Mouse (Mus musculus): ENCODE results near the gene Carmil1.

The Carmil1 gene

DNA sequence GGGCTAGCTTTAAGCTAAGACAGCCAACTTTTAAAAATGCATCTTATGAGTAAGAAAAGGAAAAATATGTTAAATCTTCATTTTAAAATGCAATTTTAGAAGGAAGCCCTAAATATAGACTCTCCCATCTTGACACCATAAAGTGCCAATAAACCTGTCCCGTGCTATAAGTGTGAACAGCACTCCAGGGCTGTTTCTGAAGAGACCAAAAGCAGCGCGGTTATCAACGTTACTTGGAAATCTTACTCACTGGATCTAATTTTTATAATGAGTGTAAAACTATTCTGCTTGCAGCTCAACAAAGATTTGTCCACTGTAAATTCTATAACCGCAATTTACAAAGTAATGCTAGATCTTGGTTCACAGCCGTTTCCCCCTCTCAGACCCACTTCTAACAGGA is 232.0 kb downstream of the Carmil1 start:
- no peak for DNase-seq (ENCODE audit: low read depth, low spot score)

DNA sequence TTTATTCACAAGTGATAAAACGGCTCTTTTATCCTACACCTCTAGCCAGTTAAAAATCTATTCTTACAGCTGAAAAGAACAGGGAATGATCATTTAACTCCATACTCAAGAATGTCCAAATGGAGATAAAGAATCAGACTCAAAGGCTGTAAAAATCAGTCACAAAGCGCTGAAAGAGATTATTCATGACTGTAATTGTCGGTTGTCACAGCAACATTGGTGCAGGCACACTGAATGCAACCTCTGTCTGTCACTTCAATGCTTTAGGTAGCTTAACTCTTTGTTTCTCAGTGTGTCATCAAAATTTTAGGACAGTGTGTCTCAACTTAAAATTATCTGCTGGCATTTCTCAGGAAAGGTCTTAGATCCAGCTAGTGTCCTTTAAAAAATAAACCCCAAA is 235.3 kb downstream of the Carmil1 start:
- no peak for DNase-seq (ENCODE audit: low read depth, low spot score)

DNA sequence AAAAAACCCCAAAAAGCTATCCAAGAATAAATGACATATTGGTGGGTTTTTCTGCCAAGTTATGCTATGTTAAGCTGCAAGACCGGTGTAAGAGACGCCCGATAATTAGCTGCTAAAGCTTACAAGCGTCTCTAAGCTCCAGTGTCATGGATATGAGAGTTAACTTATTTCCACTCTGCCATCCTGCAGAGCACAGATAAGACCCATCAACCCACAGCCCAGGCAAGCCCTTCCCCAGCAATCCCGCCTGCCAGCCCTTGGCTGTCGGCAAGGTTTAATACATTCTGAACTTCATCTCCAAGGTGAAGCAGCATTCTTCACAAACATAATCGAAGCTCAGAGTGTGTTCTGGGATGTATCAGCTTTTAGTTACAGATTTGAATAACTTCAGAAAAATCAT is 240.4 kb downstream of the Carmil1 start:
- DNase-seq (ENCODE audit: low read depth, low spot score): no peak

DNA sequence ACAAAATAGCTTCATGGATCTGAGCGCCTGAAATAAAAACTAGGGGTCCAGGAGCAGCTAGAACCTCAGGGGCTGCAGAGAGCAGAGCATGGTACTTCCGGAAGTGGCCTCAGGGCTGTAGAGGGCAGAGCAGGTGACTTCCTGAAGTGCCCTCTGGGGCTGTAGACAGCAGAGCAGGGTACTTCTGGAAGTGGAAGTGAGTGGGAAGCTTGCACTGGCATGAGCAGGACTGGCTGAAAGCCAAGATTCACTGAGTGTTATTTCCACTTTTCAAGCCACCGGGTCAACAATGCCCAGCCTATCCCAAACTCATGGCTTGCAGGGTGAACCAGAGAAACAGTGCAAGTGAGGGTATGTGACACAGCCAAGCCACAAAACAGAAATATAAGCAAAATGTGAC is 243.1 kb downstream of the Carmil1 start:
- no peak for DNase-seq (ENCODE audit: low read depth, low spot score)

DNA sequence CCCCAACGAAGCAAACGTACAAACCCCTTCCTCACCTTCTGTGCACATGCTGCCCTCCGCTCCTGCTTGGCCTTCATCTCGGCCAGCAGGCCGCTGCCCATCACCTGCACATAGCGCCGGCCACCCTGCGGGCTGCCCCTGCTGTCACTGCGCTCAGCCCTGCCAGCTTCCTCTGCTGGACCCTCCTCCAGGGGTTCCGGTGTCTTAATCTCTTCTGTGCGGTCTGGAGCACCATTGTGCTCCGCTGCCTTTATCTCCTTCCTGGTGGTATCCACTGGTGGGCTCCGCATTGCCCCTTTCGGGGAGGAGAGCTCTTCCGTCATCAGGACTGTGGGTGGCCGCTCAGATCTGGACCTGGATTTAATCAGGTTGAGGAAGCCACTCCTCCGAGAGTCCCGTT is 244.4 kb downstream of the Carmil1 start:
- DNase-seq (ENCODE audit: low read depth, low spot score): no peak

DNA sequence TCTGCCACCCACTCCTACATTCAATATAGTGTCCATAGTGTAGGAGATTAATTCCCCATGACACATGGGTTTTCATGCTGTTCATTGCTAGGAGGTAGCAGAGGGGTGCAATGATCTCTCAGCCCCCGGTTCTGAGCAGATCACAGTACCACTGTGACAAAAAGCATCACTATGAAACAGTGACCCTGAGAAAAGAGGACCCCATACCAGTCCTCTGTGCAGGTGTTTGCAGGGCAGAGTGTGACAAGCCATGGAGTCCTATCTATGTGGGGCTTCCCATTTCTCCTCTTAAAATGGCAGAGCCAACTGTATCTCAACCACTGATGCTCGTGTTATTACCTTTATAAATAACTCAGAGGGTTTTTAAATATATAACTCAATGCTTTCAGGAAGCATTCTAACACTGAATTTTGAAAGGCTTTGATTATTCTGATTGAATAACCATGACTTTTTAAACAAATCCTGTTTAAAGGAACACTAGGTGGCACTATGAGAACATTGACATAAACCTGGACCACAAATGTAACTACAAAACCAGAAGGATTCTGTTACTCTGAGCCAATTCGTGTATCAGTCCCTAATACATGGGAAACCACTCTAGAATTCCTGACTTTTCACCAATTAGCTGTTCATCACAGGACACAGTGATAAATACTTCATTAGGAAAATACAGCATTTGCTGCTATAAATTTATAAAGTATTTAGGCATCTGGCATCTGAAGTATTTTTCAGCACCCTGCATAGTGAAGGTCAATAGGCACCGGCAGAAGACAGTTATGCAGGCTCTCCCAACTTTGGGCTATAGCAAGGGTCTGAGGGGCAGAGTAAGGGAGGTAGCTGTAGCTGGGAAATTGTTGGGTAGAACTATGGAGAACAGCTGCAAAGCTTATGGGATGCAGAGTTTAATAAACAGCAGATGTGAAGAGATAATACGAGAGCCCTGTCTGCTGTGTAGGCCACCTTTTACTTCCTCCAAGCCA is 253.1 kb downstream of the Carmil1 start:
- DNase-seq (ENCODE audit: low read depth, low spot score): peak; percentile 20

DNA sequence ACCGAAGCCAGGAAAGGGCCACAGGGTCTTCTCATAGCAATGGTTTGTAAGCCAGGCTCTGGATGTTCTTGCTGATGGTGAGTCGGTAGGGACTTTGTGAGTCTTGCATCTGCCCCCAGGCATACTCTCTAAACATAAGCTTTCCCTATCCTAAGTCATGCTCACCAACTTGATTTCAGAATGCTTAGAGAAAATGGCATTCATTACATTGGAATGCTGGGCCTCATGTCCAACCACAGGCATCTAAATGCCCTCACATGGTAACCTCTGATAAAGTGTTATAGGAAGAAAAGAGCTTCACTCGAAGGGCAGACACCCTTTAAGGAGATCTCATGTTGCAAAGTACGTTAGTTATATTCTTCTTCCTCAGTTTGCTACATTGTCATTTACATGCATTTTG is 262.1 kb downstream of the Carmil1 start:
- DNase-seq (ENCODE audit: low read depth, low spot score): no peak

DNA sequence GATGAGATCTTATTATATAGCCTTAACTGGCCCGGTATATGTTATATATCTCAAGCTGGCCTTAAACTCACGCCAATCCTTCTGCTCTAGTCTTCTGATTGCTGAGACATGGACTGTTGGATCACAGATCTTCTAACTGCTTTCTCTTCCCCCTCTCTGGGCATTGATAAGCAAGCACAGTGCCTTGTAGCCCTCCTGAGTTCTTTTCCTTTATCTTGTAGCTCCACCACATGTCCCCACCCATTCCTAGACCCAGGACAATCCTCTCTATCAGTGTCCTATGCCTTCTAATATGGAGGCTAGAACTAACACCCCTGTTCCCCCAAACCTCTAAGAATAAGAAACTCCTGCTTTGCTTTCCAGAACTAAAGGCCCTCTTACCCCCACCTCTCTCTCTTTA is 275.1 kb downstream of the Carmil1 start:
- DNase-seq (ENCODE audit: low read depth, low spot score): no peak

DNA sequence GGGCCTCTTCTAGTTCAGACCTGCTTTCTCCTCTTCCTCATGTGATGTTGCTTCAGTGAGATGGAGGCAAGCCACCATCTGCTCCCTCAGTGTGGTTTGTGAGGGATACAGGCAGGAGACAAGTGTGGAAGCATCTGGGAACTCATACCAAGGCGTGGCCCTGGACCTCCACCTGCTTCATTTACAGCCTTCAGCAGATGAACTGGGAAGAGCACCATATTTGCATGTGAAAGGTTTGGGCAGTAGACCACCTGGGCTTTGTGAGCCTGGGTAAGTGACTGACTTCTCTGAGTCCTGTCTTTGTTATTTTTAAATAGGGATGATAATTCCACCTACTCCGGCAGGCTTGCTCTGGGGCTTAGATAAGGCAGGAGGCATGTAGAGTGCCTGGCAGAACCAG is 278.8 kb downstream of the Carmil1 start:
- peak; percentile 77 for DNase-seq (ENCODE audit: low read depth, low spot score)

DNA sequence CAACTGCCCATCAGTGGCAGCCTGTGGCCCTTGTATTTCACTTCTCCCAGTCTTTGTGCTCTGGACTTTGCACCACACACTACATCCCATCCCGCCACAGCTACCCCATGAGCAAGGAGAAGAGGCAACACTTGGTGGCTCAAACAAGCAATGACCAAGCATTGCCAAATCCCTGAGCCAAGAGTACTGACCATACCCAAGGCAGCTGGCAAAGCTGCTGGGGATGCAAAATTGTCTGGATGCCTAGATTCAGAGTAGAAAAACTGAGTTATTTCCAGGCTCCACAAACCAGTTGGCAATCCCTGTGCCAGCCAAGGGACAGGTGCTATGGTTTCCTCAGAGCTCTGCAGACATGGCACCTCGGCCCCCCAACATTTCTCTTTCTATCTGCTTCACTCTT is 279.5 kb downstream of the Carmil1 start:
- no peak for DNase-seq (ENCODE audit: low read depth, low spot score)

DNA sequence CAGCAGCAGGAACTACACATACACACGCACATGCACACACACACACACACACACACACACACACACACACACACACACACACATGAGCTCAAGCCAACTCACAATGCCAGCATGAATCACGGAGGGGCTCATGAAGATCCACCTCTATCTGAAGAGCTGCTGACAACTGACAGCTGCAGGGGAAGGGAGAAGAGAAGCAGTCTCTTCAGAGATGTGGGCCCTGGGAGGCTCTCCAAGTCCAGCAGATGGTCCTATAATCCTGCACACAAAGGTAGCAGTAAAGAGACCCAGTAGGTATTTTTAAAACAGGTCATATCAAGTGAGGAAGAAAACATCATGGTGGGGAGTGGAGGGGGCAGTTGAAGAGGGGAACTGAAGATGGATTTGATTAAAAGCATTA is 281.8 kb downstream of the Carmil1 start:
- no peak for DNase-seq (ENCODE audit: low read depth, low spot score)

DNA sequence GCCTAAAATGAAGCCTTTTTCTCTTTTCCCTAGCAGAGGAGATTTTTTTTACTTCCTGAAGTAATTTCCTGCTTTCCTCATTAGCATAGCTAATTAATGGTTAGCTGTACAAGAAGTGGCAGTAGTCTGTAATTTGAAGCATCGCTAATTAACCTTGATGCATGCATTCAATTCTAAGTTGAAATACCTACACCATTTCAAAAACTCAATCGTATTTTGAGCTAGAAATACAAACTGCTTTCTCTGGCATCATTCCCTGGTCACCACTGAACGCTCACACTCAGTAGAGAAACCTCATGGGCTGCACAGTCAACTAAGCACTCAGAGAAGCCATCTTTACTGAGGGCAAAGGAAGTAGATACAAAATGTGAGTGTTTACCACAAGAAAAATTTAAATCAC is 285.8 kb downstream of the Carmil1 start:
- no peak for DNase-seq (ENCODE audit: low read depth, low spot score)

DNA sequence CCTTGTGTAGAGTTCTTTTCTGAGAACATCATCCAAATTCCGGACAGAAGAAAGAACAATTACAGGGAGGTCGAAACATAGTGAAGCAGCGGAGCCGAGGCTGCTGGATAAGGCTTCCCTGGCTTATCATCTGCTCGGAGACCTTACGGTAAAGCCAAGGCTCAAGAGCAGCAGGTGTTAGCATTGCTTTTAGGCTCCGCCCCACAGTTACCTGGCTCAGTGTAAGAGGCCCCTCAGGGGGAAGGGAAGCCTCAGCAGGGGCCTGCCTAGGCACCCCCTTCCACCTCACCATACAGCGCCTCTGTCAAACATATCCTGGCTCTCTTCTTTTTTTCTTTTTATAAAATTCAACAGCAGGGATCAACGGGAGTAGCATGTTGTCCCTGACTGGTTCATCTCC is 286.6 kb downstream of the Carmil1 start:
- DNase-seq (ENCODE audit: low read depth, low spot score): peak; percentile 36

DNA sequence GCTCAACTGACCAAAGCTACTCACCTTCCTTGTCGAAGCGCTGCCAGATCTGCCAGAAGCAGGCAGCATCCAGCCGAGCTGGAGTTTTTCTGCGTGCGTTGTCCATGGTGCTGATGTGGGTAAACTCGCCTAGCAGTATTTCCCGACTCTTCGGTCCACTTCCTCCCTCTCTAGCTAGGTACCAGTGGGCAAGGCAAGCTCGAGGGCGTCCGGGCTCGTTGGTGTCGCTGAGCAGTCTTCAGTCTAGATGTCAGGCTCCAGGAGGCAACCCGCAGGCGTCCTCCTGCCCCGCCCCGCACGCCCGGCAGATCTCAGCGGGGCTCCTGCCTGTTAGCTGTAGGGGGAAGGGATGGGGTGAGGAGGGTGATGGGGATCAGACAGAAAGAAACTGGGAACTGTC is 289.7 kb downstream of the Carmil1 start, which contains the start of gene Scgn:
Scgn (minus strand) TSS at position 287 of the 400 bp plus-strand sequence.
- peak; percentile 82 for DNase-seq (ENCODE audit: low read depth, low spot score)

DNA sequence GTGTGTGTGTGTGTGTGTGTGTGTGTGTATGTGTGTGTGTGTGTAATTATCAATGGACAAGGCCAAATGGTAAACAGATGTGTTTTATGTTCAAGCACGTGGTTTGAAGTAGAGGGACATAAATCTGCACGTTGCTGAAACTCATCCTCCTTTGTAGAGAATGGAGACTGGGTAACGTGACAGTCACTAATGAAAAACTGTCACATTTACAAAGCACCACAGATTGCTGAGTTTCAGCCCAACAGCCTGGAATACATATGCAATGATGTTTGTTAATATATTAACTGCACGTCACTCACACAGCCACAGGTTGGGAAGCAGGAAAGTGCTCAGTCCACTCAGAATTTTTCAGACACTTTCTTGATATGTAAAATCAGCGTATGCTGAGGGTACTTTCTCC is 290.1 kb downstream of the Carmil1 start:
- no peak for DNase-seq (ENCODE audit: low read depth, low spot score)

DNA sequence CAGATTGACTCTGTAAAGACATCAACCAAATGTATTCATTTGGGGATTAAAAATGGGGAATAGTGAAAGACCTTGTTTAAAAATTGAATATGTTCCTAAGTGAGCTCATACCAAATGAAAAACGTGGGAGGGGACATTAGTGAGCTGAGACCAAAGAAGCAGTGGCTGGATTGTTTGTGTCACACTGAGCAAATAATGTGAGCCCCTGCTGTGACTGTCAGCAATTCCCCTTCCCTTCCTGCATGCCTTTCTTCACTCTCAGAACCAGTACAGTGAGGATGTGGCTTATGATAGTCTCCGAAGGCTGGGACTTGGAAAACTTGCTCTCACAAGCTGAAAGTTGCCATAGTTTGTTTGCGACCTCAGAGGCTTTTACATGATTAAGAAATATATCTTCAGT is 295.5 kb downstream of the Carmil1 start:
- peak; percentile 23 for DNase-seq (ENCODE audit: low read depth, low spot score)

DNA sequence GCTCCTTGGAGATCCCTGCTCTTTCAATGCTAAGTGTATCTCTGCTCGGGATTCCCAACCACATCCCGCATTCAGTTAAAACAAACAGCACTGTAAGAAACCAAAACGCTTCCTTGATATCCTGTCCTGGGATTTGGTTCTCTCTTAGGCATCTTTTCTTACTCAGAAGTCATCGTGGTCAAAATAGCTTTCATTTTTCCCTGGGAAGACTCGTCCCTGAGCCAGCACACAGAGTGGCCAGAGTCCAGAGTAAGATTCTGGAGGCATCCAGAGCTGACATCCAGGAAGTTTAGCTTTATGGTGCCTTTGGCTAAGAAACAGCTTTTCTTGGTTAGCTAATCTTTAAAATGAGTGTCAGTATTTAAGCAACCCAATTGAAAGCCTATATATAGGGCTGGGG is 308.3 kb downstream of the Carmil1 start:
- DNase-seq (ENCODE audit: low read depth, low spot score): no peak

DNA sequence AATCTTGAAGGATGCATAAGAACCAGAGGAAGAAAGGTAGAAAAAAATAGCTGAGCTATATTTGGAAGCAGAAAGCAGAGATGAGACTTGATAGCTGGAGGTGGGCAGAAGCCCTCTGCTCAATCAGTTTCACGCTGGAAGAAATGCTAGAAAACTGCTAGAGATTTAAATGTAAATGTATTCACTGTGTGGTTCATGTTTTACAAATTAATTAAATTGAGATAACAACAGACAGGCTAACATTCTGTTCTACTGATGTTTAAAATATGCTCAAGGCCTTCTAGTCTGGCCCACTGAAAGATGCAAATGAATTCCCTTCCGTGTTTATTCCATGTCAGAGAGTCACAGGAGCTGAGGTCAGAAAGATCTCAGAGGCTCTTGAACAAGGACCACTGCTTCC is 308.7 kb downstream of the Carmil1 start:
- no peak for DNase-seq (ENCODE audit: low read depth, low spot score)

DNA sequence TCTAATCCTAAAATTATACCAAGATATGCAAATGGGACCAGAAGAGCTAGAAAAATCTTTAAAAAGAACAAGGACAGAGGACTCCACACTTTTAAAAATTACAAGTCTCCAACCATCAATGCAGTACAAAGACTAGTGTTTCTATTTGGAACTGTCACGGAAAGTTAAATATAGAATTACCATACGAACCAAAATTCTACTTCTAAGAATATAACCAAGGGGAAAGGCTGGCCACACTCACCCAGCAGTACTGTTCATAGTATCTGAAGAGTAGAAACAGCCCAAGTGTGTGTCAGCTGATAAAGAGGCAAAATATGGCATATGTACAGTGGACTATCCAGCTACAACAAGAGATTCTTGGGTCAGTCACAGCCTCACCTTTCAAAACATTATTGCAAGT is 315.7 kb downstream of the Carmil1 start:
- no peak for DNase-seq (ENCODE audit: low read depth, low spot score)

All from ZHBTc4 (cell line).